Mouse (Mus musculus) lung, postnatal 14 days (tissue): Measurements from ENCODE around the gene D7Ertd443e.

Source experiments
- DNase-seq: peaks from one replicate; pipeline ENCODE4 v3.0.0; 2021

Gene D7Ertd443e

DNA sequence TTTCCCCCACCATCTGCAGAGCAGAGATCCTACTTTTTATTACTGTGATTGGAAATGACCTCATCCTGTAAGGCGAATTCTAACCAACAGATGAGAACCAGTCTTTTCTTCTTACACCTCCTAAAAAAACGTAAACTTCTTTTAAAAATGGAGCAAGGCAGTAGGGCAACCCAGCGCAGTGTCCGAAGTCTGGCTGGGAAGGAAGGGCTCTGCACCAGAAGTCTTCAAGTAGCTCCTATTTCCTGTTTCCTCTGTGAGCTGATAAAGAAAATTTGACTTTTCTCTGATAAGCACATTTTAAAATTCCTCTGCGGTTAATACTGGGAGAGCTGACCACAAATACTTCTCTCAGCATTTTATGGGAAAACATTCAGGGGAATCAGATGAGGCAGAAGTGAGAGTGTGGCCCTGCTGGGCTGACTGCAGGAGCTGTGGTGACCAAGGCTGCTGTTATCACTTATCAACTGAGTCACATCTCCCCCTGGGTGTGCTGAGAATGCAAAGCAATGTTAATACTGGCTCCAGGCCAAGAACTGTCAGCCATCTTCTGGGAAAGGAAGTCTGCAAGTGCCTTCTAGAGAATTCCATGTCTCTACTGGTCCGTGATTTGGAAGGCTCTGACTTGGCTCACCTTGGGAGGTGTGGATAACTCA lies 97.8 kb downstream of the D7Ertd443e start:
- peak; percentile 20 for DNase-seq

DNA sequence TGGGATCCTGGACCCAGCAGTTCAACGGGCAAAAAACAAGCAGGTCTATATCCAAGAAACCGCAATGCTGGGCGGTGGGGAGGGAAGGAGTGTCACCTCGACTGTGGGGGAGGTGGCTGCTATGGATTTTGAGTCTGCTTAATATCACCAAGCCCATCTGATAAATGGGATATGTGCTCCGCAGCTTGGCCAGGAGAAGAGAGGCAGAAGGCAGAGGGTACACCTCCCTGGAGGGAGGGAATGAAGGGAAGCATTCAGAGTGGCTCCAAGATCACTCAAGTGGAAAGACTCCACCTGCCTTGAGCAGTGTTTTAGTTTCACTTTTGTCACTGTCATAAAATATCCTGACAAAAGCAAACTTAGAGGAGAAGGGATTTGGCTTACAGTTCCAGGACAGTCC lies 112.5 kb downstream of the D7Ertd443e start:
- no peak for DNase-seq

DNA sequence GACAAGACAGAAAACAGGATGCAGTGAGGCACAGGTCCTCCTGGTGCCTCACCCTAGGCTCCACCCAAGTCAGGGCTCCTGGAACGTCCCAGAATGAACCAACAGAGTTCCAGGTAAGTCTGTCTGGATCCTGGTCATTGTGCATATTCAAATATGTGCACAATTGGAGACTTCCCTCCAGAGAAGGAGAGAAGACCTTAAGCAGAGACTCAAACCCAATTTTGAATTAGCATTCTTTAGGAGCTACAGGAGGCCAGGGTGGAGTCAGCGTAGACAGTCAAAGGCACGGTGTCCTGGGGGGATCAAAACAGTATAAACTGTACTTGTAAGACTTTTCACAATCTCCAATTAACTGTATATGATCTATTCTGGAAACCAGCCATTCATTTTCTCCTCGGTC lies 113.0 kb downstream of the D7Ertd443e start:
- no peak for DNase-seq

DNA sequence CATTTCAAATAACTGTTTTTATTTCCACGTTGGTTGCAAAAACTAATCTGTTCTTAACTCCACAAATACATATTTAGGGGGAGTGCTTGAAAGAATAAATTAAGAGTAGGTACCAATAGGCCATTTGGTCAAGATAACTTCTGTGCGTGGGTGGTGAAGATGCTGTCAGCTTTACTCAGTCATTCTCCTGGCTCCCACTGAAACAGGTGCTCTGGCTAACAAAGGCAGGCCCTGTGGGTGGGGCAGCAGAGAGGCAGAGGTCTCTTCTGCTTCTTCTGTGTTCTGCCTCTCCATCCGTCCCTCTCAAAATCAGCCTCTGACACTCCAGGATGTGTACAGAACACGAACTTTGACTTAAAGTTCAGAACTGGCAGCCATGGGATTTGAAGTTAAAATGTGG lies 119.7 kb downstream of the D7Ertd443e start:
- DNase-seq: no peak

DNA sequence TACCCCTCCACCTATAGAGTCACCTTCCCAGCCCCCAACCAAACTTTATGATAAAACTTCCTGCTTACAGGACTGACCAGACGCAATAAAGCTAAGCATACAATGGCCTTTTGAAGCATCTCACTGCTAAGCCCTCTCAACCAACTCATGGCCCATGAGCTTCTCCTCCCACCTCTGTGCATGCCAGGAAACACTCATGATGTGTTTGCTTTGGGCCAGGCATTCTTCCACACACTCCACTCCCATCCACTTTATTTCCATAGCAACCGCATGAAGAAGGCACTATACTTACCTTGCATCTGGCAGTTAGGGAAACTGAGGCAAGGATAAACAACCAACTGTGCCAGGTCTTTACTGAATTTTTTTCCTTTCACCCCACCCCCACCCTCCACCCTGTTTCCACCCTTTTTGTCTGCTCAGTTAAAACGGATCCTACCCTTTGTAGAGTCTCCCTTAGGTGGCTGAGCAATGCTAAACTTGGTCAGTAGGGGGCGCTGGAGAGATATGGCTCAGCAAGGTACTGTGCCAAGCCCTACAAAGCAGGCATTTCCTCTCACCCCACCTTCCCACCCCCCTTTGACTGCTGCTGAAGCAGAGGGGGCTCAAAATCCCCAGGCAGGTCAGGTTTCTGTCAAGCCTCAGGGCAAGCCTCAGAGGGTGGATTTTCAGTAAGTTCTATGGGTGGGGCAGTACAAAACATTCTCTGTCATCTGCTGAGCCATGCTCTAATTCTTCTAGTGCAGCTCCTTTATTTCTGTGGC lies 122.1 kb downstream of the D7Ertd443e start:
- peak; percentile 83 for DNase-seq

DNA sequence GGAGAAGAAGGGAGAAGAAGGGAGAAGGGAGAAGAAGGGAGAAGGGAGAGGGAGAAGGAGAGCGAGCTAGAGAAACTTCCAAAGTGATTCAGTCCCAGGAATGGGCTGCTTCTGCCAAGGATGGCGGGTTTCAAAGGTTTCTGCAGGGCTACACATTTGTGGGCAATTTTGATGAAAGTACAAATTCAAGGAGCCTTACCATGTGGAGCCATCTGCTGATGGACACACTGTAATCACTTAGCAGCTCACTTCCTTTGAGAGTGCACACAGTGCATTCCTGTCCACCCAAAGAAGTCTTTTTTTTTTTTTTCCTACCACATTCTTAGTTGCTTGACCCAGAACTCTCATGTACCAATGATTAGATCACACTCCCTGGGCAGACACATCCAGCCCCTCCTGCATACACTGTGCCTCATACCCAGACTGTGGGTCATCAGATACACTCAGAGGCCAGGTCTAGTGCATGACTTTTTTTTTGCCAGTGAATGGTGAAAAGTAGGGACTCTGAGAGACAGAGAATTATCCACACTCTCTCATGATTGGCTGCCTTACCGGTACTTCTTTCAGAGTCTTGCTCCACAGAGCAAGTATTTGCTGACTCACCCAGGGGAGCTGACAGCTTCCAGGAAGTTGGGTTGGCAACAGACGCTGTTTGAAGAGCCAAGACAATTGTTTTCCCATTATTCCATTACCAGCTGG lies 124.3 kb downstream of the D7Ertd443e start:
- DNase-seq: peak; percentile 58

DNA sequence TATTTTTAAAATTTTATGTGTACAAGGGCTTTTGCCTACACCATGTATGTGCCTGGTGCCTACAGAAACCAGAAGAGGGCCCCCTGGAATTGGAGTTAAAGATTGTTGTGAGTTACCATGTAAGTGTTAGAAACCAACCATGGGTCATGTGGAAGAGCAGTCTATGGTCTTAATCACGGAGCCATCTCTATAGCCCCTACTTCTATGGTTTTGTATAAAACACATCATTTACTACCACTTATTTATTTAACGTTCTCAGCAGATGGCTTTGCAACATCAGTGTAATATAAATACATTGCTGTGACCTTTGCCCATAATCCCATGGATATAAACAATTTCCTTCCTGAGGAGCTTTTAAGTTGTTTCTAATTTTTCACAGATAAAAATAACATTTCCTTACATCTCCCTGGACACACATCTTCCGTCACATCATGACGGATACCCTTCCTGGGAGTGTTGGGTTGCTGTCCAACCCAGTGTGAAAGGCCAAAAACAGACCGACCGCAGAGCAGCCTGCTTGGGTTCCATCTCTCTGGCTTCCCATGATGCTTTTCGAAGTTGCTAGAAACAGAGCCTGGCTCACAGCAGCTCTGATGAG lies 135.1 kb downstream of the D7Ertd443e start:
- DNase-seq: no peak

DNA sequence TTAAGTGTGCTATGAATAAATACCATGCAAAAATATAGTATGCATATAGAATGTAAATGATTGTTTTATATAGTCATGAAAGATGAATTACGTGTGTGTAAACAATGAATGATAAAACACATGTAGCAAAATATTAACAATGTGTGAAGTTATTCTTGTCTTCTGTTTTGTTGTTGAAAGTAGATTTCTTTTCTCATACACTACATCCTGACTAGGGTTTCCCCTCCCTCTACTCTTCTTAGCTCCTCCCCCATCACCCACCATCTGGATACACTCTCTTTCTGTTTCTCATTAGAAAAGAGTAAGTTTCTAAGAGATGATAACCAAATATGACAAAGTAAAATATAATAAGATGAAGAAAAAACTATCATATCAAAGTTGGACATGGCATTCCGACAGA lies 137.4 kb downstream of the D7Ertd443e start:
- DNase-seq: no peak

DNA sequence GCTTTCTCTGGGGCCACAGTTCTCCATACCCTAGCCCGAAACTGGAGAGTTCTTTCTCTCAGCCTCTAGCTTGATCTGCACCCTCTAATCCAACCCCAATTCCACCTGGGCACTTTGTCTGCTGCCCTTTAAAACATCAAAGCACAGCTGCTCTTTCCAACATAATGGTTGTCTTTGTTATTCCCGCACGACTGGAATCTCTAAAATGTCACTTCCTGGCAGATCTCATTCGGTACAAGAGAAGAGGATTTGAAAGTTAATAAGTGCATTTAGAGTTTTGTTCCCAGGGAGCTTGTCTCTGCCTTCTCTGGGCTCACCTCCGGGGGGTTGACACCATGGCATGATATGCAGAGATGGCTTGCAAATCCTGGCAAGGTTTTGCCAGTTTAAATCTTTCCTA lies 138.8 kb downstream of the D7Ertd443e start:
- DNase-seq: no peak

DNA sequence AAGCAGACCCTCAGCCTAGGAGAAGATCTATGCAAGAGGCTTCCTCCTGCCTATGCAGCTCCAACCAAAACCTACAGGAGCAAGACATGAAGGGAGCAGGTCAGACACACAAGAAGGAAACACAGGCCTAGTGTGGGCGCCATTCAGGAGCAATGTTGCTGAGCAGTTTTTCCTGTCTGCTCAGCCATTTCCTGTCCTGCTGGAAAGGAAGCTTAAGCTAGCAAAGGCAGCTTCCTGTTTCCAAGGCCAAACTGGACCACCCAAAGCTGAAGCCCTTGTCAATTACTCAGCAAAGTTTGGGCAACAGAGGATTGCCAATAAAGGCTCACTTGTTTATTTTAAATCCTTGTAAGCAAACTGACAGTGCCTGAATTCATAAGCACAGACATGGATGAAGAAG lies 142.7 kb downstream of the D7Ertd443e start:
- DNase-seq: no peak

DNA sequence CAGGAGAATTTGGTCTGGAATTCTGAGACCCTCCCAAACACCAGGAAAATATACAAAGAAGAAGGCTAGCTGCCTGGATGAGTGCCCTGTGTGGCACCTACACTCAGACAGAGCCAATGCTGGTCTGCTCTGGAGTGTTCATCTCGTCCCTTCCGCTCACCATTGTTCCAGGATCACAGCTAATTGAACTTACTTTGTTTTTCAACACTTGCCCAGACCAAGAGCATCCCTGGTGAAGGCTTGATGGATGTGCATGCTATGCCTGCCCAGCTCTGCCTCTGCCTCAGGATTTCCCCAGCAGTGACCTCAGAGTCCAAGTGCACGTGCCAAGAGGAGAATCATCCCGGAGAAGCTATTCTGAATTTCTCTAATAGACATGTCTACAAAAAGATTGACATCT lies 144.2 kb downstream of the D7Ertd443e start:
- no peak for DNase-seq

DNA sequence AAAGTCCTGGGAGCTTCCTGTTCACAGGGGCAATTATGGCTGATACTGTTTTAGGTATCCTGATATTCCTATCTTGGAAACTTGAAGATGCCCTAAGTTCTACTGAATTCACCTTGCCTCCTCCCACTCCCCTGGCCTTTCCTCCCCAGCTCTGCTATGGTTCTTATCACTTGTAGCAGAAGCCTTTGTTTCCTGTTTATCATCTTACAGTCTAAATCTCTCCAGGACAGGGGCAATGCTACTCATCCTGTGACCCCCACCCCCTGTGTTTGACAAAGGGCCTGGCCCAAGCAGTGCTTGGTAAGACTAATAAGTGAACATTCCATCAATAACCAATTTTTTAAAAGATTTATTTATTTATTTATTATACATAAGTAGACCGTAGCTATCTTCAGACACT lies 144.9 kb downstream of the D7Ertd443e start:
- no peak for DNase-seq

DNA sequence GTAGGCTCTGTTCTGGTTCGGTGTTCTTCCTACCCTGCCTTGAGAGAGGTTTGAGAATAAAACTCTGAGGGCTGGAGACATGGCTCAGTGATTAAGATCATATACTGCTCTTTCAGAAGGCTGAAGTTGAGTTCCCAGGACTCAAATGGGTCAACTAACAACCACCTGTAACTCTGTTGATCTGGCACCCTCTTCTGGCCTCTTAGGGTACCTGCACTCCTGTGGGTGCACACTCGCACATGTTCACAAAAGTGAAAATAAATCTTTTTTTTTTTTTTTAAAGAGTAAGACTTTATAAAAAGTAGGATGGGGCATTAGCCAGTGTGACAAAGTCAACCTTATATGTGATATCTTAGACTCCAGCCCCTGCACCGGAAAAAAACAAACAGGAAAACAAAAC lies 146.6 kb downstream of the D7Ertd443e start:
- no peak for DNase-seq

DNA sequence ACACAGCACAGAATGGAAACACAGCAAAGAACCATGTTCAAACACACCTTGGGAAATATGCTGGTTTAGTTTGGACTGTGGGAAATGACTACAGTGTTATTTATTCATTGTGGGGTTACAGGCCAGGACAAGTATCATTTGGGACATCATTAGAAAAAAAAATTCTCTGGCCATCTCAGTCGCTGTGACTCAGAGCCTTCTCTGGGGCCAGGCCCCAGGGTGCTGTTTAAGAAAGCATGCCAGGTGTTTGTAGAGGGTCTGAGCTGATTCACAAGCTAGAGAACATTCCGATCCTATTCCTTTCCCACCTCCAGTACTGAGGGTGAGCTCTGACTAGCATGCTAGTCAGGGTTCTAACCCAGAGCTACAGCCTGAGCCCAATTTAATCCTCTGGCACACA lies 148.1 kb downstream of the D7Ertd443e start:
- DNase-seq: no peak

DNA sequence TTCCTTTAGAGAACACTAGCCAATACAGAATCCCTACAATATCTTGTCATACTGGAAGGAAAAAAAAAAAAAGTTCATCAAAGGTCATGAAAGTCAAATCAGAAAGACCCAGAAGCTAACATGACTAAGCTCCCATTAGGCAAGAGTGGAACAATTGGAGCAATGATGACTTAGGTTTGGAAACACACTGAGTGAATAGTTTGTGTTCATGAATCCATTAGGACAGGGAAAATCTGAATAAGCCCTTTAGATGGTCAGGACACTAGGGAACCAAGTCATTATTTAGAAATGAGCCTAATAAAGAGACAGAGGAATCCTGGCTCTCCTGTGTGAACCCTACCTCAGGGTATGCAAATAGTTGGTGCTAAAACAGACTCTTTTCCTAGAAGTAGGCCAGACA lies 148.7 kb downstream of the D7Ertd443e start:
- no peak for DNase-seq

DNA sequence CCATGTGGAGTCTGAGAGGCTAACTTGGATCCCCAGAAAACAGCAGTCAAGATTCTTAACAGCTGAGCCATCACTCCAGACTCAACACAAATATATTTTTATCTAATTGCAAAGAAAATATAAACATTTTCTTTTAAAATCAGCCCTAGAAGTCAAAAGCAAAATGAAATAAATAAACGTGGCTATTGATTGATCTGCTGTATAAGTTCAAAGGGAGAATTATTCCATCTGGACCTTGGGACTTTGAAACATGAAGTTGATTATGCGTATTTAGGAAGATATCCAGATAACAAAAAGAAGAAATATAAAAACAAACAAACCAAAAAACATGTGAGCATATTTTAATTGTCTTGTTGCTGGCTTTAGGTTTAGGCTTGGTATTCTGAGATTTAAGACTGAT lies 149.9 kb downstream of the D7Ertd443e start:
- no peak for DNase-seq

DNA sequence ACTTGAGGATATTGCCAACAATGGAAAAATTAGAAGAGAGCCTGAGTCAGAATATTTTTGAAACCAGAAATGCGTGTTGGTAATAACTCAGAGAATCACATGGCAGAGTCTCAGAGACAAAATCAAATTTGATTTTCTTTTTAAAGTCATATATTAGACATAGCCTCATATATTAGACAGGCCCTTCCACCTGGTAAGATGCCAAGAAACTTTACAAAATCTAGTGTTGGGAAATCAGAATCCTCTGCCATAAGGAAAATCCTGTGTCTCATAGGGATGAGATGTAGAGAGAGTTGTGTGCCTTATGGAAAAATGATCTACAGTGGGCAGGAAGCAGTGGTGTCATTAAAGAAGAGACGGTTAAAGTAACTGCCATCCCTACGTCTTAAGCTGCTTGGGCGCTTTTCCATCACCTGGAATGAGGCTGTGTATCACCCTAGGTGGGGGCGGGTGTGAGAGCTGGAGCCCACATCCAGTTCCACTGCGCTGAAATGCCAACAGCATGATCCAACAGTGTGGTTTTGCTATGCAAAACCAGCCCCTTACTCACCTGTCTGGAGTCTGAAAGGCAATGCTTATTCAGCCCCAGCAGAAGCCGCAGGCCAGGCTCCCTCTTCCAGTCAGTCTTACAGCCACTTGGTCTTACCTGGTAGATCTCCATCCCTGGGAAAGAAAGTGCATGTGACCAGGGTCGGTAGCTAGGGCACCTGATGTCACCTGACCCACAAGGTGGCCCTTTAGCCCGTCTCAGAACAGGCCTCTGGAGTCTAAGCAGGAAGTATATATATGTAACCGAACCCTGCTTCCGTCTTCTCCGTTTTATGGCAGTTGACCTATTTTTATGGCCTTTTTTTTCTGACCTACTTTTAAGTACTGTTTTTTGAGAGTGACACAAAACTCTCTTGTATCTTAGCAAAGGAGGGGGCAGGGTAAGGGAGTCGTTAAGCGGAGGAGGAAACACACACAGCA lies 153.8 kb downstream of the D7Ertd443e start, which contains the start of gene Adam12:
TSS of gene Adam12 (minus strand) at position 769 of the 969 bp plus-strand sequence.
- no peak for DNase-seq

DNA sequence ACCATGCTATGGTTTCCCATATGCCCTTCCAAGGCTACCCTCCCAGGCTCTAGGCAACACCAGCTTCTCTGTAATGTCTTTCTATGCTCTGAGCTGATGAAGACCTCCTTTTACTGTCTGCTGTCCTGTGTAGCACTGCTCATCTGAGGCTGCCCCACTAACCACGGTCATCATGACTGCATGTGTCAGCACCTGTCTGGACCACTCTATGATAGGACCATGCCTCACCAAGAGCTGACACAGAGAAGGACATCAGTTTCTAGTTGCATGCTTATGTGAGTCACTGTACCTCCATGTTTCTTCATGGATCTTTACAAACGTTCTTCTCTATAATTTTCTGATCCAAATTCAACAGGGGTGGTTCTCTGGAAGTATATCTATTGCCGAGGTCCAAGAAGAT lies 154.8 kb downstream of the D7Ertd443e start:
- DNase-seq: no peak

DNA sequence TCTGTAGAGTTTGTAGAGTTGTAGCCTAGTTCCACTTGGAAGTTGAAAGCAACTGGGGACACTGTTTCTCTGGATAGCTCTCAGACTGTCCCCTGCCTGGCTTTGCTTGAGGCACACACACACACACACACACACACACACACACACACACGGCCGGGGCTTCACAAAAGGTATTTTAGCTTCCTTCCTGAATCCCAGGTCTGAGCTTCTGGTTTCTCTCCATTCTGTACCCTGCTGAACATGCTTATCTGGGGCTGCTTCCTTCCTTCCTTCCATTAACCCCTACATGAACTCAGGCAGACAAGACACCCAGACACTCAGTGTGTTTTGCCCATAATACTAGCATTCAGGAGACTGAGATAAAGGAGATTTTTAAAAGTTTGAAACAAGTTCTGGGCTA lies 155.6 kb downstream of the D7Ertd443e start:
- no peak for DNase-seq

DNA sequence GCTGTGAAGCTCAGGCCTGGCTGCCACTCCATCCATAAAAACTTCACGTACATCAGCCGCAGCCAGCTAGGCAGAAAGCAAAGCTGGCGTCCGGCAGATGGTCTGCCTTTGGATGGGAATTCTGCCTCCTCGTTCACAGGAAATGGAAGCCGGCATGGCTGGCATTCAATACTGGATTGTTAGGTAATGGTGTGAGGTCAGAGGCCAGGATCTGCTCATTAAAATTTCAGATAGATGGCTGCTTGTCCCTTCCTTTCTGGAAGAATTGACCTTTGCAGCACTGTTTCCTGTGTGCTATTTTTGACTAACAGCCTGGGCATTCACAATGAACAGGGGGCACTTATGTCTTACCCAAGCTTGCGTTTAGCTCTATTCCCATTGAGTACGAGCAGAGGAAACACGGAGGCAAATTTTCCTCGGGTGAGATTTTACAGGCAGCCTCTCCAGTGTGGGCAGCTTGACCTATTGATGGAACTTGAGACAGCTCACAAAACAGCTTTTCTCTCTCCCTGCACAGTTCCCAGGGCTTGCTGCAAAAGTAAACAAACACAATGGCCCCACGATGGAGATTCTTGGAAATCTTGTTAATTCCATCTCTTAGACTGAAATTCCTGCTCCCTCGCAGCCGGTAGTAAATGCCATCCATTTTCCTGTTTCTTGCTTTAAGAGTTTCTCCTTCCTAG lies 157.5 kb downstream of the D7Ertd443e start:
- no peak for DNase-seq

DNA sequence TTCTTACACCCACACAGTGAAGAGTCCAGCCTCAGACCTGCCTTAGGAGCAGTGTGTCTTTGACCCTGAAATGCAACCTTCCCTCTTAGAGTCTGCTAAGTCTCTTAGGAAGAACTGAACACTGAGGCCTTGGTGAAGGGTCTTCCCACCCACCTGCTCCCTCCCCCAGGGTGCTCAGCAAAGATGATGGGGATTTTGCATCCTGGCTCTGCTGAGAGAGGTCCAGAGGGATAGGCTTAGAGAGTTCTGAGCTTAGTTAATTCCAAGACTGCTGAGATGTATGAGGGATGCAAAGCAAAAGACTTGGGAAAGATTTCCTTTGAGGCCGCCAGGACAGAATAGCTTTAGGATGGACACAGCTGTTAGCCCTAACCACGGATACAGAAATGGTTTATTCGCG lies 158.4 kb downstream of the D7Ertd443e start:
- no peak for DNase-seq

DNA sequence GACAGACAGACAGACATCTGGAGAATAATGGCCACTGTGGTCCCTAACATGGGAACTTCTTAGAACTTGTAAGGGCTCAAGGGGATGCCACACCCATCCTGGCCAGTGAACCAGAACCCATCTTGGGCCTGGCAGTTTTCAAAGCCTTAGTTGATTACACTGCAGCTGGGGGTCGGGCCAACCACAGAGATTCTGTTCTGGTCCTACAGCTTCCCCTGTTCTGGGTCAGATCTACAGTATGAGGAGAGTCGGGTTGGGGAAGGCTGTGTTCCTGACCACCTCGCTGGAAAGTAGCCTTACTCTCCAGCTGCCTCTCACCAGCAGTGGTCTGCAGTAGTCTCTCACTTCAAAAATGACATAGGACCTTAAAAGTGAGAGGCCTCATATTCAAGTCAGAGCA lies 159.2 kb downstream of the D7Ertd443e start:
- no peak for DNase-seq
